Mouse (Mus musculus) monocyte, adult 2 months (primary cell): ENCODE measurements around the gene Dcakd.

Experiments
- DNase-seq, 2 experiments: peaks; one replicate each; pipeline ENCODE4 v3.0.0; 2022; ENCODE audit warnings: low spot score in 2 of 2, low read depth in 1 of 2

The Dcakd gene

DNA sequence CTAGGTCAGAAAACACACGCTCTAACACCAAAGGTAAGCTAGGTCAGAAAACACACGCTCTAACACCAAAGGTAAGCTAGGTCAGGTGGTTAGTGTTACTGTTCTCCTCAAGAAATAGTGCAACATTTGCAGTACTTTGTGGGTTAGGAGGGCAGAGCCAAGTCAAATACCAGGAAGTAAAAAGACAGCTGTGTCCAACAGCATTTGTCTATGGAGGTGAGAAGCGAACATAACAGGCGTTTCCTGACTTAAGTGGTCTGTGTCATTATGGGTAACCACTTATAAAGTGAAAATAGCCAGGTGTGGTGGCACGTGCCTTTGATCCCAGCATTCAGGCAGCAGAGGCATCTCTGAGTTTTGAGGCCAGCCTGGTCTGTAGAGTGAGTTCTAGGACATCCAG, 21.5 kb upstream of the Dcakd start:
- DNase-seq = no peak

DNA sequence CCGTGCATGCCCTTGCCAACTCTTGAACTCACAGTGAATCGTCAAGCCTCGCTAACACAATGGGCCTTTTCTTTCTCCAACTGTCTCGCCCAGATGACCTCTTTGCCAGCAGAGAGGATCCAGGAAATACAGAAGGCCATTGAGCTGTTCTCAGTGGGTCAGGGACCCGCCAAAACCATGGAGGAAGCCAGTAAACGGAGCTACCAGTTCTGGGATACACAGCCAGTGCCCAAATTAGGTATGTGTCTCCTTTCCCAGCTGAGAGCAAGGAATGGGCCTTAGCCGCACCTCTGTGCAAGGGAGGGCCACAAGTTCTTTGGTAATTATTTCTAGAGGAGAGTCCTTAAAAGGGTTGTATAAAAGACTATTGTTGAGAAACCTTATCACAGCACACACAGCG, 18.2 kb upstream of the Dcakd start:
- DNase-seq = no peak

DNA sequence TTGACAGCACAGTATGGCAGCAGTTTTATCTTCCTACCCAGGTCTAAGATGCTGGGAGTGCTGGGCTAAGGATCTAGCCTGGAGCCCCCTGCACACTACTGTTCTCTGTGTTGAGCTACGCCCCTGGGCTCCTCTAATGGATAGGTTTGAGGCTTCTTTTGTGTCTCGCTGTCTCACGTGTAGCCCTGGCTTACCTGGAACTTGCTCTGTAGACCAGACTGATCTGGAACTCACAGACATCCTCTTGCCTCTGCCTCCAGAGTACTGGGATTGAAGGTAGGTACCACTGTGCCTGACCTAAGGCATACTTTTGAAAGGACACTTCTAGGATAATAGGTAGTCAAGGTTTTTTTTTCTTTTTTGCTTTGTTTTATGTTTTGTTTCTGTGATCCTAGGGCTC, 15.8 kb upstream of the Dcakd start:
- DNase-seq = no peak

- no peak for DNase-seq
Observed at GRCm38 (mm10) chr11:103042828-103043227, 14.7 kb upstream of the Dcakd start.

DNA sequence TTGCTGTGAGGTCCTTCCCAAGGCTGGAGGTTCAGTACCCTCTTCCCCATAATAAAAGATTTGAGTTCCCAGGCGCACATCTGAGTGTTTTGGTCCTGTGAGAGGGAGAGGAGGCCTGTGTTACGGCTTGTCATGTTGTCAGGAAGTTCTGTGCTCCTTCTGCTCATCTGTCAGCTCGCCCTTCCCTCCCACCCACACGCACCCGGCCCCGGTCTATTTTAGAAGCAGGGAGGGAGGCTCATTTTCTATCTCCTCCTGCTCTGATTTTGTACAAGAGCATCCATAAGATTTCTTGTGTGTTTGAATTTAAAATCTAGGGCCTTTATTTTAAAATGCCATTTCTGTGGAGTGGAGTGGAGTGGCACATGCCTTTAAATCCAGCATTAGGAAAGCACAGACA, 9.9 kb upstream of the Dcakd start:
- no peak for DNase-seq

- DNase-seq = no peak
Observed at GRCm38 (mm10) chr11:103036881-103037465, 8.8 kb upstream of the Dcakd start.

- no peak for DNase-seq
Observed at GRCm38 (mm10) chr11:103035007-103035406, 6.9 kb upstream of the Dcakd start.

DNA sequence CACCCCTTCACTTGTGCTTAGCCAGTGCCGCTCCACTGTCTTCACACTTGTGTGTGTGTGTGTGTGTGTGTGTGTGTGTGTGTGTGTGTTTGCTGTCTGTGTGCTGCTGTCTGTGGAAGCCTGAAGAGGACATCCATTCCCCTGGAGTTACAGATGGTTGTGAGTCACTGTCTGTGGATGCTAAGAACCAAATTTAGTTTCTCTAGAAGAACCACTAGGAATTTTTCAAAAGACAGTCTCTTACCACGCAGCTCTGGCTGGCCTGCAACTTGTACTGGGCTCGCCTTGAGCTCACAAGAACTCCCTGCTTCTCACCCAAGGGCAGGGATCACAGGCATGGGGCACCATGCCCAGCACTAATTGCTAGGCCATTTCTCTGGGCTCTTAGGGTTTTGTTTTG, 4.9 kb upstream of the Dcakd start:
- DNase-seq = no peak

- DNase-seq = no peak
Observed at GRCm38 (mm10) chr11:103027570-103028175, 460 bp downstream of the Dcakd start.

- DNase-seq = no peak
Observed at GRCm38 (mm10) chr11:103026901-103027300, 1.2 kb downstream of the Dcakd start.

- DNase-seq = no peak
Observed at GRCm38 (mm10) chr11:103023974-103024373, 4.2 kb downstream of the Dcakd start.

DNA sequence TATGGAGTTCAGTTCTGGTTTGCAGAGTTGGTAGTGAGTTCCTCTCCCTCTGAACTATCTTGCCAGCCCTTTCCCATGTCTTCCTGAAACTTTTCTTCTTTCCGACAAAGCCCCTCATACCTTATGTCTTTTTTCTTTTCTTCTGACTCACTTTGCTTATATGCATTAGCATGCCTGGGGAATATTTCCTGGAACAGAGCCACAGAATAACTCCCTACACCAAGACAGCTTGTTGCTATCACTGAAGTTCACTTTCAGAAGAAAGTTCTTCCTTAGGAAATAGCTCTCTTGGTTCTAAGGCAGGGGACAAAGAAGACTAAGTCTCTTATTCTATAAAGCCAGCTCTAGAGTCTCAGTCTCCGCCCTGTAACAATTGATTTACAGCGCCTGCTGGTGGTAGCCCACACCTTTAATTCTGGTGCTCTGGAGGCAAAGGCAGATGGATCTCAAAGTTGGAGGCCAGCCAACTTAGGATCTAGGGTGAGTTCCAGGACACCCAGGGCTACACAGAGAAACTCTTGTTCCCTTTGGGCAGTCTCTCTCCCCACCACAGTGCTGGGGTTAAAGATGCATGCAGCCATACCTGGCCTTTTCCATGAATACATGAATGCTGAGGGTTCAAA, 7.3 kb downstream of the Dcakd start:
- DNase-seq = no peak

DNA sequence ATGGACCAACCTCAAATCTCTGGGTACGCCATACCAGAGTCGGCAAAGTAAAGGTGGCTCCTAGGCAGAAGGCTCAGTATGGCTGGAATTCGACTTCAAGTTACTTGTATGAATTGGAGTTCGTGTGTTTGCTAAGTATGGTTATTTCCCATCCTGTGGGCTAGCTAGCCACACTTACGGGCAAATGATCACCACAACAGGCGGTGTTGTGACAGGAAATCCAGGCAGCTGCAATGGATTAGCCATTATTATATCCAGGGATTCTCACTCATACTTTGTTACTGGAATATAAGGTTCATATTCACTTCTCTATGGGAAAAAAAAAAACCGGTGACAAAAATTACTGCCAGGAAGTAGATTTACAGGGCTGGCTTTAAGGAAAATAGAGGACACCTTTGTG, 8.8 kb downstream of the Dcakd start:
- DNase-seq = no peak

DNA sequence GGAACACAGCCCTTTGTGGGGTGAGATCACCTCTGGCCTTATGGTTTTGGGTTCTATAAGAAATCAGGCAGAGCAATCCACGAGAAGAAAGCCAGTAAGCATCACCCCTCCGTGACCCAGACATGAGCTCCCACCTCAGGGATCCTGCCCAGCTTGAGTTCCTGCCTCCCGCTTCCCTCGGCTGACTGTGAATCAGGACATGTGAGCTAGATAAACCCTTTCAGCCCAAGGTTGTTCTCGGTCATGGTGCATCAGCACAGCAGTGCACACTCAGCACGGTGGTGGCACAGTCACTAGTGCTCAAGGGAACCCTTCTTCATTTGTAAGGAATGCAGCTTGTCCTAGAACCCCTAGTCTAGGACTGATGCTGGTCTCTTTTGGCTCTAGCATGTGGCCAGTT, 9.3 kb downstream of the Dcakd start:
- no peak for DNase-seq

DNA sequence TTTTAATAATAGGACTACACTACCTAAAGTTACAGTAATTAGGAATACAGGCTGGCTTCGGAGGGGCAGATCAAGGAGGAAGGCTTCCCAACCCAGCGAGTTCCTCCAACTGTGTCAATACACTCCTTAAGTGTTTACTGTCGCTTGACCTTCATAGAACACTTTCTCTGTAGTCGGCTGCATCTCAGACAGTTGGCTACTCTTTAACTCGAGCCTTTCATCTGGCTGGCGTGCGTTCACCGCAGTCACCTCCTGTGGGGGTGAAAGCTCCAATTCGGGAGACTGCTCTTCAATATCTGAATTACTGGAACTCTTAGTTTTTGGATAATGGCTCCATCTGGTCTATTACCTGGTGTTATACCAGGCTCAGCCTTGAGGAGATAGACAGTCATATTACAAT, 10.5 kb downstream of the Dcakd start:
- DNase-seq = no peak

DNA sequence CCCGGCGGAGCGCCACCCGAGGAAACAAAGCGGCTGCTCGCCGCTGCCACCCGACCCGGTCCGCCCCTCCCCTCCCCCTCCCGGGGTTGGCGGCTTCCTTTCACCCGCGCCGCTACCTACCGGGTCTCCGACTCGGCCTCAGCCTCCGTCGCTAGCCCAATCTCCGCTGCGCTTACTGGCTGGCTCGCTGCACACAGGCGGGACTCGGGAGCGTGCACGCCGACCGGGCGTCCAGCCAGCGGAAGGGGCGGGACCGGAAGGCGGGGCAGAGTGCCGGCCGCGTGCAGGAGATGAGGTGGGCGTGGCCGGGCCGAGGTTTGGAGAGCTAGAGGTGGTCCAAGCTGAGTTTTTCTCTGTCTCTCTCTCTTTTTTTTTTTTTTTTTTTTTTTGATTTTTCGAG, 11.2 kb downstream of the Dcakd start:
- DNase-seq = peak; percentile 82 to 87

- no peak for DNase-seq
Observed at GRCm38 (mm10) chr11:103015881-103016825, 12.0 kb downstream of the Dcakd start.

DNA sequence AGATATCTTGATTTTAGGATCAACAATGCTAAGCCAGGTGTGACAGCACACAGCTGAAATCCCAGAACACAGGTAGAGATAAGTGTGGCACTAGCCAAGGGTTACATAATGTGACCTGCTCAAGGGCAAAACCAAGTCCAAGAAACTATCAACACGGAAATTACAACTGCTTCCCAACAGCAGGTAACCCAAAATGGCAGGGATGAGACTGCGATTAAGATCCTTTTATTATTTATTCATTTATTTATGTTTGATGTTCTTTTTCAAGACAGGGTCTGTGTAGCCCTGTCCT, 17.0 kb downstream of the Dcakd start:
- DNase-seq = no peak

DNA sequence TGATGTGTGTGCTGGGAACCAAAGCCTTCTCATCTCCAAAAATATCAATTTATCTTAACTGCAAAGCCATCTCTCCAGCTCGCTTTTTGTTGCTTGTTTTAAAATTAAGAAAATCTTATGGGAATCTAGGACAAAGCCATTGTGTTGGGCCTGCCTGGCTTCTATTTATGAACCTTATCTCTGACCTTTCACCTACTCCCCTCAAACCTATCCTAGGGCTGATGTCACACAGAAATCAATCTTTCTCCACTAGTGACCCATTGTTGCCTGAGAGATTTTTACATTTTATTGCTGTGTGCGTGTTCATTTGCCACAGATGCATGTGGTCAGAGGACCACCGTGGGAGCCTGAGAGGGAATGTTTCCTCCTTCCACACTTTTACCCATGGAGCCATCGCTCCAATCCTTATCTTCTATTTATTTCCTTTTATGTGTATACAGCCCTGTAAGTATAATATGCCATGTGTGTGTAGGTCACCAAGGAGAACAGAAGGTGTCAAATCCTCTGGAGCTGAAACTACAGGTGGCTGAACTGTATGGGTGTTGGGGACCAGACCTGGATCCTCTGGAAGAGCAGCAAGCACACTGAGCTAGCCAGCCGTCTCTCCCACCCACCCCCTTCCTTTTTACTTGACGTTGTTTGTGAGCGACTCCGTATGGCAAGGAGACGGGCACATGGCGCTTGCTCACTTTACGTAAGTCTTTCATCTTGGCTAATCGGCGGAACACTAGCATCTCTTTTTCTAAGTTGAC, 17.5 kb downstream of the Dcakd start:
- DNase-seq = no peak

DNA sequence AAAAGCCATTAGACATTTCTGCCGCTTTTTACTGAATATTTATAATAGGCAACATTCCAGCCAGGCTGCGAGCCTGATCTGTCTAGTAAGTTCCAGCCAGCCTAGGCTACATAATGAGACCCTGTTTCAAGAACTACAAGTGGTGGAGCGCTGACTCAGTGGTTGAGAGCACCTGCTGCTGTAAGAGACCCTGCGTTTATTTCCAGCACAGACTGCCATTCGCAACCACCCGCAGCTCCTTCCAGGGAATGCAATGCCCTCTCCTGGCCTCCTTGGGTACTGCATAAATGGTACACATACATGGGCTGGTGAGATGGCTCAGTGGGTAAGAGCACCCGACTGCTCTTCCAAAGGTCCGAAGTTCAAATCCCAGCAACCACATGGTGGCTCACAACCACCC, 18.9 kb downstream of the Dcakd start:
- DNase-seq = no peak

GRCm38 (mm10) chr11:103008558-103008957, 19.6 kb downstream of the Dcakd start:
- no peak for DNase-seq
